Mouse (Mus musculus): ENCODE results near the gene Adamts4.
"Not testable (repeated sequence)": the region's sequence is repeated elsewhere in the genome, so short reads cannot be mapped to it uniquely, and the experiment has no call there.

DNA sequence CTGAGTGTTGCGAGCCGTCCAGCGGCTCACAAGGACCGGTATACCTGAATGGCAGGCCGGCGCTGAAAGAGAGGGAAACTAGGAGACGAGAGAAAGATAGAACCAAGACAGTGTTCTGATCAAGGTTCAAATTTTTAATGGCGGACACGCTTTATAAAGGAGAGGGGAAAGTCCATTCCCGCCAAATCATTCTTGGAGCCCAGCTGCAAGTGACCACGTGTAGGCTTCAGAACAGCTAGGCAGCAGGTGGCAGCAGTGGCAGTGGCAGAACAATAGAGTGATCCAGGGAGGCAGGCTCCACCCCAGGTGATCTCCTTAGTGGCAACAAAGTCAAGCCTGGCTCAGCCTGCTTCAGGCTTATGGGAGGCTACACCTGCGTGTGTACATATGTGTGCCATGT is 8.3 kb upstream of the Adamts4 start:
- TF ChIP-seq POLR2A, CTCF (IDR thresholded peaks at IDR 0.05; ENCODE audit: extremely low read depth, insufficient read depth, low read length): not testable (repeated sequence)
